Mouse (Mus musculus) liver, adult (tissue): ENCODE measurements around the gene Gm38392.

Experiments
- GATA4 ChIP-seq: IDR thresholded peaks from 2 replicates; pipeline ENCODE4 v1.6.1; 2014; ENCODE audit warnings: mild to moderate bottlenecking, low read length; ENCODE audit not compliant: insufficient replicate concordance

Gene Gm38392

DNA sequence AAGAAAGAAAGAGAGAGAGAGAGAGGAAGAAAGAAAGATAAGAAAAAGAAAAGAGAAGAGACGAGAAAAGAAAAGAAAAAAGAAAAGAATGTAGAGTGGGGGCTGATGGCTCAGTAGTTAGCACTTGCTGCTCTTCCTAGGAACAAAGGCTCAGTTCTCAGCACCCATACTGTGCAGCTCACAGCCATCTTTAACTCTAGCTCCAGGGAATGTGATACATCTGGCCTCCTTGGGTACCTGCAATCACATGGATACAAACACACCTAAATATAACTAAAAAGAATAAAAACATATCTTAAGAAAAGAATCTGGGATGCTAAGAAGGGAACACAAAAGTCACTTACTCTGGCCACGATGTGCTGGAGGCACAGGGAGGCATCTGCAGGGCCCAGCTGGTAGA is 10.9 kb downstream of the Gm38392 start:
- TF ChIP-seq GATA4 = no peak

DNA sequence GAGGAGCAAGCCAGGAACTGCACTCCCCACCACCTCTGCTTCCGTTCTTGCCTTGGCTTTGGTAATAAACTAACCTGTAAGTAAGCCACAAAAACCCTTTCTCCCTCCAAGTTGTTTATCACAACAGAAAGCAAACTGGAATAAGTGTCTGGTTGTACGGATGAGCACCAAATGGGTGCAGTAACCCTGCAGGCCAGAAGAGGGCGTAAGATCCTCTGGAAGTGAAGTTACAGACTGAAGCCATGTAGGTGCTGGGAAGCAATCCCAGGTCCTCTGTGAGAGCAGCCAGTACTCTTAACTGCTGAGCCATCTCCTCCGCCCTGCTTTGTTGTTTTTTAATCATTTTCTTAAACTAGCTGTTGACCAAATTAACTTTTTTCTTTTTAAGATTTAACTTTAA is 13.0 kb downstream of the Gm38392 start:
- no peak for TF ChIP-seq GATA4

DNA sequence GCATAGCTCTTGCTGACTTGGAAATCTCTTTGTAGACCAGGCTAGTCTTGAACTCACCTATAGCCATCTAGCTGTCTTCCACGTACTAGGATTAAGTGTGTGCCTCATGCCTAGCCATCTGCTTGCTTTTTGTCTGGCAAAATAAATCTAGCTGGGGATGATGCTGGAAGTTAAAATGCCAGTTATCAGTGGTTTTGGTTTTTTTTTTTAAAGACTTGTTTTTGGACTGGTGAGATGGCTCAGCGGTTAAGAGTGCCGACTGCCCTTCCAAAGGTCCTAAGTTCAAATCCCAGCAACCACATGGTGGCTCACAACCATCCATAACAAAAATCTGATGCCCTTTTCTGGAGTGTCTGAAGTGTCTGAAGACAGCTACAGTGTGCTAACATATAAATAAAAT is 15.2 kb downstream of the Gm38392 start:
- no peak for TF ChIP-seq GATA4

DNA sequence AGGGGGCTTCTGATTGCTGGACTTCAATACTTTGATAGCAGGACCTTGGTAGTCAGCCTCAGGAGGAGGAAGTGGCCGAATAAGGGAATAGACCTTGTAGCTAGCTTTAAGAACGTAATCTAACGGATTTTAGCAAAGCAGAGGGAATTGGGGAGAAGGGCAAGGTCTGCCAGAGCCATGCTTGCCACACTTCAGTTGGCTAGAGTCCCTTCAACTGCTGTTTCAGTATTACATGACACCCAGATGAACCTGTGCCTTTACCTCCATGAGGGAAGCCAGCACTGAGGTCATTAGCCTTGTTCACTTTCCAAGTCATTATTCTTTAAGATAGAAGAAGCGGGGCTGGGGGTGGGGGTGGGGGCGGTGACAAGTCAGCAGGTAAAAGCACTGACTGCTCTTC is 18.0 kb downstream of the Gm38392 start:
- TF ChIP-seq GATA4 = no peak

DNA sequence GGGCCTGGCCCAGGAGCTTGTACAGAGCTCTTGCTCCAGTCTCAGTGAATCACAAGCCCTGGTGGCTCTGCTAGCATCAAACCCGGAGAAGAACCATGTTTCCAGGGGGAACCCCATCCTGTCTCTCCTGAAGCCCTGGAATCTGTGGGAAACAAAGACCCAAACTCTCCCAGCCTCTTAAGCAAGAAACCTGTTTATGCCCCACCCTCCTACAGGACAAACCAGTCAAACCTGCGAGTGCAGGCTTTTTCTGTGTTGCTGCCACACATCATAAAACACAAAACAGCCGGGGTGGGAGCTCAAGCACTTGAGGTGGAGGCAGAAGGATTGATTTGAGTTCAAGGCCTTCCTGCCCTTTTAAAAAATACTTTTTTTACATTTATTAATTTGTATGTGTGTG is 24.7 kb downstream of the Gm38392 start:
- no peak for TF ChIP-seq GATA4

DNA sequence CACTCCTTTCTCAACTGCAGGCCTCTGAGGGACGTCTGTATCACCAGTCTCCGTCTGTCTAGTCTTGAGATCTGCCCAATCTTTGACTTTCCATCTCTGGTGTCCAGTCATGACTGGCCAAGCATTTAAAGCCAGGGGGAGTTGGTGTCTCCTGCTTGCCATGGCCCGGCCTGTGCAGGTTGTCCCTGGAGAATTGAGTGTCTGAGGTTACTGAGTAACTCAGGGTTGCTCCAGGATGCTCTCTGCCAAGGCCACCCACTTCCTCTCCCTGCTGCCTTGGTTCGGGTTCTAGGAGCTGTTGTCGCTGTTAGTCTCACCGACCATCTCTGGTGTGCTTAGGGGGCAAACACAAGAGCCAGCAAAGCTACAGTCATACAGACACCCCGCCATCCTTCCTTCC is 30.6 kb downstream of the Gm38392 start:
- no peak for TF ChIP-seq GATA4

DNA sequence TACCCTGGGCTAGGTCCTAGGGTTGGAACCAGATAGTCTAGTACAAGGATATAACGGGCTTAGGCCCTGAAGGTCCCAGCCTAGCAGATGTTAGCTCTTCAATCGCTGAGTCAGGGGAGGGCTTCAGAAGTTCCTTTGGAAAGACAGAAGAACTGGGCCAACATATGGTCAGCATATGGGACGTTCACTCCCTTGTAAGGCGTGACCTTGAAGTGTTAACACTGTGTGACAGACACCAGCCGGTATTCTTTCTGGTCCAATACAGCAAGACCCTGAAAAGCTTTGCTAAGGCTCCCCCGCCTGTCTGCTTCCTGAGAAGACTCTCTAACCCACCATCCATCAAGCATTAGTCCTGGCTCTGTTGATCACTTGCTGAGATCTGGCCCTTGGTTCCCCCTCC is 31.1 kb downstream of the Gm38392 start:
- no peak for TF ChIP-seq GATA4

DNA sequence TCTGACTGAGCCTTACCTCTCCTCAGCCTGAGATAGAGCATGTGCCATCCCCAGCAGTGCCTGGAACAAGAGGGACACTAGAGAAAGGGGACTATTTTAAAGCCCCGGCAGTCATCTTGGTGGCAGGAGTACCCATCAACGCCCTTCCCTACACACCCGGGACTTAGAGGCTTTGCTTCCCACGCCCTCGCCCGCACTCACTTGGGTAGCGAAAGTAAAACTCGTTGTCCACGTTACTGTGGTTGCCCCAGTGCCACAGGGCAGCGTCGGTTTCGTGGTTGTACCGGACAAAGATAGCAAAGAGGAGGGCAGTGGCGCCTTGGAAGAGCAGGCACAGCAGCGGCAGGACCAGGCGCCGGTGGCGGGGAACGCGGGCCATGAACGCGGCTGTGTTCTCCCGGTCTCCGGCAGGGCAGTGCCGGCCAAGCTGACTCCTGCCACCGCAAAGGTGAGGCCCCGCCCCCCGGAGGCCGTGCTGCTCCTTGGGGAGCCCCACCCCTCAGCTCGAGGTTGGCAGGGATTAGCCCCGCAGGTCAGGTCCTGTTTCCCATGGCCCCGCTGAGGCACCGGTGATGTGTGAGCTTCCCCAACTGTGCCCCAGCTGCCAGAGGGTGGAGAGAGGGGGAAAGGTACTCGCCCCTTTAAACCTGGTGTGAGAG is 32.6 kb downstream of the Gm38392 start, which contains the start of gene Rhbg:
TSS of gene Rhbg (minus strand) at position 442 of the 659 bp plus-strand sequence.
- no peak for TF ChIP-seq GATA4

DNA sequence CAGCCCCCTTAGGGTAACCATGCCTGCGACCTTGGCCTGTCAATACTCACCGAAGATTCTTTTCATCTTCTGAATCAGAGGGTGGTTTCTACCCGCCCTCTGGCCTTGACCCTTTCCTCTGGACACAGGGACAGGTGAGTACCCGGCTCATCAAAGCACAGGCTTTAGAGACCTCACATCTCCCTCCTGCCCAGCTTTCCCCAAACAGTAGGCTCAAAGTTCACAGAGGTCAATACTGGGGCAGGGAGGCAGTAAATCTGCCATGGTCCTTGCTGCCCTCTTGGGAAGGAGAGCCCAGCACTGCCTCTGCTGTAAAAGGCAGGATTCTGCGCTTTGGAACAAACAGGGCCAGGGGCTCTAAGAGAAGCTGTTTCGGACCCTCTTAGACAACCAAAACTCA is 34.3 kb downstream of the Gm38392 start:
- no peak for TF ChIP-seq GATA4

DNA sequence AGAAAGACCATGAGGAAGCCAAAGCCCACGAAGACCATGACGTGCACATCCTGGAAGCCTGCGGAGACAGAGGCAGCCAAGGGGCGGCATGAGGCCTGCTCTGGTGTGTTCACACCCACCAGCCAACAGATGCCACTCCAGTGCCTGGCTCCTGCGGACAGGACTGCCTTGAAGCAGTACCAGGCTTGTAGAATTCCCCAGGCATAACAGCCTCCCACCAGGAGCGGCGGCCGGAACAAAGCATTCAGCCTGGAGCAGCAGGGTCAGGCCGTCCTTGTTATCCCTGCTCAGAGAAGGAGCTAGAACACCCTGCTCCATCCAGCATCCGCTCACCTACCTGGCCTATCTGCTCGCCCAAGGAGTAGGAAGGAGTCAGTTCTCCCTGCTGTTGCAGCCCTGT is 38.6 kb downstream of the Gm38392 start:
- TF ChIP-seq GATA4 = no peak

DNA sequence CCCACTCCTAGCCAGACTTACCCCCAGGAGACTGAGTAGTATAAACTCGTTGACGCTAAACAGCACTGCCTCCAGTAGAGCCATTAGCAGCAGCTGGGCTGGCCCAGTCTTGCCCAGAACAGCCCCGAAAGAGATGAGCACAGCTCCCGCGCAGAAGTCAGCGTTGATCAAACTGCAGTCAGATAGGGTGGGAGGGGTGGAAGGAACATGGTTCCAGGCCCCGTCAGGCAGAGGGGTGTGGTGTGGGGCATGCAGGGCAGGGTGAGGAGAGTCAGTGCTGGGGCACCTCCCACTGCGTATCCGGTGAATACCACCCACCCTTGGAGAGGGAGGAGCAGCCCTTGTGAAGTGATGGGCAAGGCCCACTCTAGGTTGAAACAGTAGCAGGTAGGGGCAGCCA is 39.3 kb downstream of the Gm38392 start:
- no peak for TF ChIP-seq GATA4

DNA sequence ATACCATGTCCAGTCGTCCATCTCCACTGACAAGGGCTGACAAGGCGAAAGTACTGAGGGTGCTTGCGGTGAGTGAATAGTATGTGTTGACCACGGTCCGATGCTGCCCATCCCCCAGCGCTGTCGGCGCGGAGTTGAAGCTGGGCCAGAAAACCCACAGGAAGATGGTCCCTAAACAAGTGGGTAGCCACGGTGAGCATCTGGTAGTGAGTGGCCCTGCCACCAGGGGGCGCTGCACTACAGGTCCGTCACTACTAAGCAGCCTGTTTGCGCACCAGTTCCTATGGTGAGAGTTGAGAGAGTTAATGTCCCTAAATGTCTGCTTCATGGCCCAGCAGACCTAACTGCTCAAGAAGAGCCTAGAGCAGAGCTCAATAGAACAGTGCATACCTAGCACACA is 41.2 kb downstream of the Gm38392 start:
- TF ChIP-seq GATA4 = no peak

DNA sequence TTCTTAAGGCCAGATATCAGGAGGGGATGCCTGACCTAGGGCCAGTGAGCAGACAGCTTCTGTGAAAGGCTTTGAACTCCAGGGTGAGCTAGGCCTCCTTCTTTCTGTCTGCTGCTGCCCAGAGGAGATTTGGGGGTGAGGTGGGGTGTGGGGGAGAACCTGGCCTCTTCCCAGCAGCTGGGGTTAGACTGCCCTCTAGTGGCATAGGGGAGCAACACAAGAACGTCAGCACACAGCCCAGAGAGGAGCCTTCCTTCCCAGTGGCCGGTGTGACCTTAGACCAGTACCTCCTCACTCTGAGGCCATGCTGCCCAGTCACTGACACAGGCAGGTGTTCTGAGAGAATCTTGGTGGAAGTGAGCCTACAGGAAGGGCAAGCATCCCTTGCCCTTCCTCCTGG is 42.9 kb downstream of the Gm38392 start:
- no peak for TF ChIP-seq GATA4

DNA sequence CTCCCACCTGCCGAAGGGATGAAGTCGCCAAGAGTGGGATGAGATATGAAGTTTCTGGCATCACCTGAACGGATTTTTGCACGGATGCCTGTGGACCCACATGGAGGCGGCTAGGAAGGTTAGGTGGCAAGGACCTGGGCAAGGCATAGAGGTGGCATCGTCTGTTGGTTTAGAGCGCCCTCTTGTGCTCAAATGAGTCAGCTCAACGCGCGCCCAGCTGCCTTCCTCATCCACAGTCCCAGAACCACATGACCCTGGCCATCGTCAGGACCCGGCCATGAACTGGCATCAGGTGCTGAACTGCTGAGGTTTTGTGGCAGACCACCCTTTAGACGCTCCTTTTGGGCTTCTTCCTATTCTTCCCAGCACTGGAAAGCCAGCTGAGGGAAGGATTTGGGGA is 44.5 kb downstream of the Gm38392 start:
- TF ChIP-seq GATA4 = no peak

DNA sequence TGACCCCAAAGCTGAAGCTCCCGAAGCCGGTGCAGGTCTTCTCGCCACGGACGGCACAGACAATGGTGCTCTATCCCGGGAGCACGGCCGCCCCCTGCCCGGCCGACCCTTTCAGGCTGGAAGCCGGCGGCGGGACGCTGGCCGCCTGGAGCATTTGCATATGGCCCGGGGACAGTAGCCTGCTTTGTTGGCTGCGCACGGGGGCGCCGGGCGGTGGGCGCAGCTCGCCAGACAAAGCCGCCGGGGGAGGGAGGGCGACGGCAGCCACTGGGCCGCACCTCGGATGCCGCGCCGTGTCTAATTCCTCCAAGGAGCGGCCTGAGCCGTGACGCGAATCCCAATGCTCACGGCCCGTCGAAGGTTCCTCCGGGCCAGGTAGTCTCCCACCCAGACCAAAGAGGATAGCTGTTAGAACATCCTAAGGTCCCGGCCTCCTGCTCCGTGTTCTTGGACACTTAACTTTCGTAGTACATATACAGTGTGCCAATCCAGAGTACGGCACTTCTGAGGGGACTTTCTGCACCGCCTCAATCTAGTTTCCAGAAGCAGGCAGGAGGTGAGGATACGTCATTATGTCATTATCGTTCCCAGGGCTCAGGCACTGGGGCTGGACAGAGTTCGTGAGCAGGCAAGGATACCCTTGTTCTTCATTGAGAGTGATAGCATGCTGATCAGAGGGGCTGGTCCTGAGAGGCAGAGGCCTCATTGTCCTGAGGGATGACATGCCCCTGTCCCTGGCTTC is 45.8 kb downstream of the Gm38392 start:
- no peak for TF ChIP-seq GATA4

DNA sequence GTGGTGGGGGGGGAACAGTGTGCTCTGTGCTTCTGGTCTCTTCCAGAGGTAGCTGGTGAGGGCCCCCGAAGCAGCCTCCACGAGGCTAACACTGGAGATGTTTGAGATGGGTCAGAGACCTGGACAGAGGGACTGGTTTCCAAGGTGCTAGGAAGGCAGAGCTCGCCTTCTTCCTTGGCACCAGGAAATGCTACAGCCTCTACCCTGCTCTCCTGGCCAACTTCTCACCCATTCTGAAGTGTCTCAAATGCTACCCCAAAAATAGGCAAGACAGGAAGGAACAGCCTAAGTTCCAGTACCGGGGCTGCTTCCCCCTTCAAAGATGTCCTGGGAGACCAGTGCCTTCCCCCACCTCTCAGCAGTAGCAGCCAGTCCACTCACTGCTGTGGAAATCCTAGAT is 47.6 kb downstream of the Gm38392 start:
- no peak for TF ChIP-seq GATA4
